Mouse (Mus musculus): ENCODE results near the gene Tbx6. TPM values are rescaled to one million over a fixed set of nuclear protein-coding genes. Genes with fewer than 3 reads are reported as not detected.

Tbx6 gene
- polyA plus RNA-seq, 1 experiment from 2014 or later, result 0.51 TPM

GRCm38 (mm10) chr7:126798127-126799049, 17.1 kb downstream of the Tbx6 start:
- H3K27ac ChIP-seq, result peak overlapping the region; percentile 99
- H3K9me3 ChIP-seq (replicated peaks), result no peaks in the 10 kb centered on the region
- peaks cover 61% of the 10 kb centered on the region for H3K4me1 ChIP-seq
- peak overlapping the region; percentile 75 for H3K4me2 ChIP-seq
- peaks cover 52% of the 10 kb centered on the region for H3K36me3 ChIP-seq
- WGBS, result under 1% methylated on average over 40 of the region's 40 CpGs
- no peak for ATAC-seq (replicated peaks; ENCODE audit: low FRiP score)
- H3K4me3 ChIP-seq (replicated peaks), result peak overlapping the region; percentile 81
- H3K27me3 ChIP-seq, result no peaks in the 10 kb centered on the region
- peak overlapping the region; percentile 92 for H3K9ac ChIP-seq

- no peaks in the 10 kb centered on the region for H3K27me3 ChIP-seq
- peak; percentile 96 for ATAC-seq (replicated peaks; ENCODE audit: low FRiP score)
- peaks cover 52% of the 10 kb centered on the region for H3K36me3 ChIP-seq
- H3K4me2 ChIP-seq, result peak overlapping the region; percentile 75
- H3K9me3 ChIP-seq (replicated peaks), result no peaks in the 10 kb centered on the region
- WGBS, result 0% methylated on average over 30 of the region's 36 CpGs
- peak overlapping the region; percentile 92 for H3K9ac ChIP-seq
- H3K4me1 ChIP-seq, result peaks cover 56% of the 10 kb centered on the region
- peak overlapping the region; percentile 99 for H3K27ac ChIP-seq
- H3K4me3 ChIP-seq (replicated peaks), result peak overlapping the region; percentile 81
Measured at GRCm38 (mm10) chr7:126799050-126799467, 17.8 kb downstream of the Tbx6 start.

GRCm38 (mm10) chr7:126799468-126800268, 18.4 kb downstream of the Tbx6 start:
- peak overlapping the region; percentile 81 for H3K4me3 ChIP-seq (replicated peaks)
- WGBS, result under 1% methylated on average over 38 of the region's 38 CpGs
- no peaks in the 10 kb centered on the region for H3K9me3 ChIP-seq (replicated peaks)
- H3K27me3 ChIP-seq, result no peaks in the 10 kb centered on the region
- peaks cover 50% of the 10 kb centered on the region for H3K4me1 ChIP-seq
- H3K9ac ChIP-seq, result peak overlapping the region; percentile 64
- peak; percentile 90 for ATAC-seq (replicated peaks; ENCODE audit: low FRiP score)
- peaks cover 49% of the 10 kb centered on the region for H3K36me3 ChIP-seq
- peak overlapping the region; percentile 75 for H3K4me2 ChIP-seq
- H3K27ac ChIP-seq, result peak overlapping the region; percentile 99

- Histone ChIP-seq H3K4me1 (peaks cover 42% of the 10 kb centered on the region), H3K36me3 (peaks cover 45% of the 10 kb centered on the region), H3K4me3 (replicated peaks) (peak overlapping the region; percentile 81), H3K4me2 (peak overlapping the region; percentile 75), H3K9ac (peak overlapping the region; percentile 64), H3K27me3 (no peaks in the 10 kb centered on the region), H3K27ac (peak overlapping the region; percentile 99), H3K9me3 (replicated peaks) (no peaks in the 10 kb centered on the region)
- WGBS, result 45% methylated on average over 5 of the region's 5 CpGs
- no peak for ATAC-seq (replicated peaks; ENCODE audit: low FRiP score)
Measured at GRCm38 (mm10) chr7:126800269-126801056, 19.2 kb downstream of the Tbx6 start.

GRCm38 (mm10) chr7:126801057-126801422, 19.8 kb downstream of the Tbx6 start:
- no peaks in the 10 kb centered on the region for H3K9me3 ChIP-seq (replicated peaks)
- H3K36me3 ChIP-seq, result peaks cover 43% of the 10 kb centered on the region
- peaks cover 36% of the 10 kb centered on the region for H3K4me1 ChIP-seq
- H3K27ac ChIP-seq, result 0 out of 2 replicates have a peak overlapping the region, but pooled peaks have one; percentile 99
- ATAC-seq (replicated peaks; ENCODE audit: low FRiP score), result no peak
- WGBS, result 94% methylated on average over 16 of the region's 16 CpGs
- H3K9ac ChIP-seq, result 0 out of 2 replicates have a peak overlapping the region, but pooled peaks have one; percentile 16
- H3K4me2 ChIP-seq, result no peak overlapping the region
- H3K27me3 ChIP-seq, result no peaks in the 10 kb centered on the region
- H3K4me3 ChIP-seq (replicated peaks), result no peak overlapping the region

GRCm38 (mm10) chr7:126802134-126802889, 21.0 kb downstream of the Tbx6 start:
- Histone ChIP-seq H3K36me3 (peaks cover 36% of the 10 kb centered on the region), H3K27ac (no peak overlapping the region), H3K4me2 (no peak overlapping the region), H3K27me3 (no peaks in the 10 kb centered on the region), H3K9me3 (replicated peaks) (no peaks in the 10 kb centered on the region), H3K9ac (no peak overlapping the region), H3K4me1 (peaks cover 29% of the 10 kb centered on the region), H3K4me3 (replicated peaks) (no peak overlapping the region)
- no peak for ATAC-seq (replicated peaks; ENCODE audit: low FRiP score)
- WGBS, result 71% methylated on average over 11 of the region's 11 CpGs

GRCm38 (mm10) chr7:126803181-126803580, 21.9 kb downstream of the Tbx6 start:
- H3K9ac ChIP-seq, result no peak overlapping the region
- peaks cover 29% of the 10 kb centered on the region for H3K4me1 ChIP-seq
- H3K9me3 ChIP-seq (replicated peaks), result no peaks in the 10 kb centered on the region
- no peak for ATAC-seq (replicated peaks; ENCODE audit: low FRiP score)
- no peak overlapping the region for H3K4me3 ChIP-seq (replicated peaks)
- peaks cover 33% of the 10 kb centered on the region for H3K36me3 ChIP-seq
- H3K4me2 ChIP-seq, result no peak overlapping the region
- no peaks in the 10 kb centered on the region for H3K27me3 ChIP-seq
- H3K27ac ChIP-seq, result no peak overlapping the region
- 90% methylated on average over 6 of the region's 6 CpGs for WGBS

- H3K27ac ChIP-seq, result no peak overlapping the region
- no peaks in the 10 kb centered on the region for H3K9me3 ChIP-seq (replicated peaks)
- H3K4me3 ChIP-seq (replicated peaks), result no peak overlapping the region
- no peaks in the 10 kb centered on the region for H3K27me3 ChIP-seq
- H3K9ac ChIP-seq, result no peak overlapping the region
- no peak overlapping the region for H3K4me2 ChIP-seq
- peaks cover 34% of the 10 kb centered on the region for H3K4me1 ChIP-seq
- H3K36me3 ChIP-seq, result peaks cover 33% of the 10 kb centered on the region
- ATAC-seq (replicated peaks; ENCODE audit: low FRiP score), result no peak
Measured at GRCm38 (mm10) chr7:126803751-126804150, 22.5 kb downstream of the Tbx6 start.

GRCm38 (mm10) chr7:126806956-126807355, 25.7 kb downstream of the Tbx6 start:
- Histone ChIP-seq H3K36me3 (peaks cover 33% of the 10 kb centered on the region), H3K27ac (no peak overlapping the region), H3K27me3 (no peaks in the 10 kb centered on the region), H3K4me1 (peaks cover 30% of the 10 kb centered on the region), H3K4me2 (no peak overlapping the region), H3K9me3 (replicated peaks) (no peaks in the 10 kb centered on the region), H3K4me3 (replicated peaks) (no peak overlapping the region), H3K9ac (no peak overlapping the region)
- 75% methylated on average over 6 of the region's 6 CpGs for WGBS
- ATAC-seq (replicated peaks; ENCODE audit: low FRiP score), result no peak

GRCm38 (mm10) chr7:126807405-126807804, 26.1 kb downstream of the Tbx6 start:
- H3K9me3 ChIP-seq (replicated peaks), result no peaks in the 10 kb centered on the region
- 57% methylated on average over 4 of the region's 4 CpGs for WGBS
- H3K4me1 ChIP-seq, result peaks cover 30% of the 10 kb centered on the region
- H3K4me2 ChIP-seq, result peak overlapping the region; percentile 89
- ATAC-seq (replicated peaks; ENCODE audit: low FRiP score), result no peak
- no peak overlapping the region for H3K27ac ChIP-seq
- no peaks in the 10 kb centered on the region for H3K27me3 ChIP-seq
- H3K36me3 ChIP-seq, result peaks cover 32% of the 10 kb centered on the region
- peak overlapping the region; percentile 75; the same call in 1 of the 2 replicates for H3K4me3 ChIP-seq (replicated peaks)
- H3K9ac ChIP-seq, result no peak overlapping the region

Data from kidney, embryonic 15.5 days (tissue).